Mouse (Mus musculus): ENCODE measurements at regions not wholly inside any gene's neighbourhood (a gene's known extent, or its start where the extent isn't known, plus 50 kb on each side); places are given as distances from the start of the nearest gene placed in this dataset.

DNA sequence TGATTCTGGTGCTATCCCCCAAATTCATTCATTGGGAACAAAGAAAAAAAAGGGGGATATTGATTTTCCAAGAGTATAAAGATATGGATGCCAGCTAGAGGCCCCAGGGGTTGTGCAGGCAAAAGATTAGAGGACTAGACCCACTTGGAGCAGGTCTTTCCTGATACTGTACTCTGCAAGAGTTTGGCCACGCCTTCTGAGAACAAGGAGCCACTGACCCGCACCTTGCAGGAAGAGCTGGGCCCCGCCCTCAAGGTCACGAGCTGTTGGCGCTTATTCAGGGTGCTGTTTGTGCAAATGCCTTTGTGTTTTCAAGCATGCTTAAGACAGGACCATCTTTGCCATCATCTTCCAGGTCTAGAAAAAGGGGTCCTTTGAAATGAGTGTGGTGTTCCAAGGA lies 54.5 kb upstream of the Slc7a1 start:
- DNase-seq (ENCODE audit: low spot score in 2 of 2), result no peak

DNA sequence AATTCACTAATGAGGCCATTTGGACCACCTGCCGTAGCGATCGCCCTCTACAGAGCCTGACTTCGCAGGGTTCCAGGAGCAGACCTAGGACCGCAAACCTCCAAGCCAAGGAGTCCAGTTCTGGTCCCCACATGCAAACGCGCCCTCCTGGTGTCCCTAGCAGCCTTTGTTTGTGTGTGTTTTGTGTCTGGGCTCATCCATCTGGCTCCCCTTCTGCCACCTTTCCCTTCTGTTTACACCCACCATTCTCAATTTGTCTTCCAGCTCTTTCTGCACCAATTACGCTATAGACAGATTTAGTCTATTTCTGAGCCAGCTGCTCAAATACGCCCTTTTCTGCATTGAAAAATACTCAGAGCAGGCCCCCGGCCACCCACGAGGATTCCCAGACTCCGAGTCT lies 54.1 kb upstream of the Slc7a1 start:
- peak; percentile 60 to 61 for DNase-seq (ENCODE audit: low spot score in 2 of 2)

DNA sequence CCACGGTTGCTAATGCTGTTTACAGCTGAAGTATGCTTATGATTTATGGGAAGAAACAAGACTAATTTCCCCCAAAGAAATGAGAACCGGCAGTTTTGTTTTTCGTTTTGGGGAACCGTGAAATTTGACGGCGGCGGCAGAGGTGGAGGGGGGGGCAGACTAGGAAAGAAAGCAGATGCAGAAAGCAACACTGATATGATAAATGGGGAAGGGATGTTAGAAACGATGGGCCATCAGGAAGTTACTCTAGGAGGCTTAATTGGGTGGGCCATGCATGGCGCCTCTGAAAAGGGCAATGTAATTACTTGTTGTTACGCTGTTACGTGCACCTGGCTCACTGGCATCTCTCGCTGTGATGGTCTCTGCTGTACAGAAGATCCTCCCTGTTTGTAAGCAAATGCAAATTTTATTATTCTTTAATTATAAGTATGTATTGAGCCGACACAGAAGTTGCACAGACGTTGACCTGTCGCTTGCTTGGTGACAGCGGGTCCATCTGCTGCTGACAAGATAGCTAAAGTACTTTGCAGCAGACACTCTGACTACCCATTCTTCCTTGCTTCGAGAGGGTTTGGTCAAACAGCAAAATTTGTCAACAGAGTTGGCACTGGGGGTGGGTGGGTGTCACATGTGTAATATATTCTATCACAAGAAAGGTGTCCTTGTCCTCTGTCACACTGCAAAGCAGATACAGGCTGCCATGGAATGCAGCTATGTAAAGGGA lies 53.4 kb upstream of the Slc7a1 start:
- DNase-seq (ENCODE audit: low spot score in 2 of 2), result no peak

DNA sequence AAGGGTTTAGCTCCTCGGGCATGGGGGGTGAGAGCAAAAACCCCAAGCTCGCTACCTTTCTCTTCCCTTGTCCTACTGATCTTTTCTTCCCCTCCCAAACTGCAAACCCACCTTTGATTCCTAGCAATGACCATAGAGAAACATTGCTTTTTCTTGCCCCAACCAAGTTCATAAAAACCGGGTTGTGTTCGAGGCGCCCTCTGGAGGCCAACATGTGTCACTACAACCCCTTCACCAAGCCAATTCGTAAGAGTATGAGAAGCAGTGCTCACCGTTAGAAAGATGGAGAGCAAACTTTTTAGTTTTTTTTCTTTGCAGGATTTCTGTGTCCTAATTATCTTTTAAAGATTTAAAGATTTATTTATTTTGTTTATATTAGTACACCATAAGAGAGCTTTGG lies 52.1 kb upstream of the Slc7a1 start:
- peak; percentile 70 to 74 for DNase-seq (ENCODE audit: low spot score in 2 of 2)

DNA sequence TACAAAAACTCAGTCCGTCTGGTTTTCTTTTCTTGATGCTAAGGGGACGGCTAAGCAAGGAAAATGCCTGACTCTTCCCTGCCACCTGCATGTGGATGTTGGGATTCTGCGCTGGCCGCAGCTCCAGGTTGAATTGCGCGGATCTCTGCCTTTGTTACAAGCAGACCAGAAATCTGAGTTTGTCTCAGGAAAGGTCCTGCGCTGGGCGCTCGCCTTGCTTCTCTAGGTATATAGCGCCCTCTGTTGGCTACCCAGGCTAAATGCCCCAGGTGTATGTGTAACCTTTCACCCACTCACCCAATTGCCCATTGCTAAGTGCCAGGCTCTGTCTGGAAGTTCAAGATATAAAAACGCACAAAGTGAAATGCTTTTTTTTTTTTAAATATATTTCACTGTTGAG lies 51.2 kb upstream of the Slc7a1 start:
- peak; percentile 52 to 62 for DNase-seq (ENCODE audit: low spot score in 2 of 2)
